Mouse (Mus musculus): ENCODE measurements around the gene Mtmr3. TPM values are rescaled to one million over a fixed set of nuclear protein-coding genes. Genes with fewer than 3 reads are reported as not detected.

The Mtmr3 gene
- total and polyA plus RNA-seq, 3 experiments, result 31.7 to 46.3 (median 32.5) TPM

DNA sequence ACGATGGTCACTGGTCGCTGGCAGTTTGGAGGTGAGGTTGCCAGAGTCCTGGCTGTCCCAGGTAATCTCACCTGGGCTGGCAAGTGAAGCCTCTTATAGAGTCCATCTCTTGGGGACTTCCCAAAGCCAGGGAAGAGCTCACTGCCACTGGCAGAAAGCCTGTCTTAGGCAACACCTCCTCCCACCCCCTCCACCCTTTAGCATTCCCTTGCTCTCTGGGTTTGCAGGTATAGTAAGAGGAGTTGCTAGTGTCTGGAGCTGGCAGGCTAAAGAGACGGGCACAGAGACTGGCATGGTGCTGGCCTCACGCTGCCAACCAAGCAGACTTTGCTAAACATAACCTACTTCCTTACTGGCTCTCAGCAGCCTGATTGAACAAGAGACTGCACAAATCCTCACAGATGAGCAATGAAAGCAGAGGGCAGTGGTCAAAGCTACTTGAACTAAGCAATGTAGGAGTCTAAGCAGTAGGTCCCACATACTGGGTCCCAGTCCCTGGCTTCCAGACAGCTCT, 118.4 kb downstream of the Mtmr3 start:
- H3K27me3 ChIP-seq (replicated peaks), result no peaks in the 10 kb centered on the region
- peaks cover 17 to 22% of the 10 kb centered on the region in 2 experiments for H3K36me3 ChIP-seq (replicated peaks in 1 of 2; ENCODE audit: control insufficient read depth in 1 of 2, insufficient read depth in 1 of 2, low read length in 1 of 2)
- no peak for DNase-seq (ENCODE audit: extremely low read depth)
- no peak for TF ChIP-seq ETS1 (conservative IDR thresholded peaks at IDR 0.05; ENCODE audit: low read depth, low read length)
- no peak for TF ChIP-seq ZC3H11A (IDR thresholded peaks at IDR 0.05; ENCODE audit: low read depth, low read length)
- TF ChIP-seq PAX5 (IDR thresholded peaks at IDR 0.05; ENCODE audit: low read length), result no peak
- no peak overlapping the region for H3K4me2 ChIP-seq (ENCODE audit: insufficient read depth, low read depth, poor library complexity, severe bottlenecking)
- no peak overlapping the region for H3K27ac ChIP-seq (ENCODE audit: insufficient read depth, low read depth)
- H3K9ac ChIP-seq (ENCODE audit: insufficient read depth, low read depth), result no peak overlapping the region
- dilution Hi-C loops (cut with MboI; ENCODE audit: extremely low pct_ligation_motif_present, extremely low pct_unique_long_range_greater_than_20kb, low sequenced_read_pairs) (no loop called here), in situ Hi-C loops (cut with MboI; ENCODE audit: low pct_ligation_motif_present, low pct_unique_long_range_greater_than_20kb, low sequenced_read_pairs) (no loop called here)
- H3K4me3 ChIP-seq (replicated peaks in 1 of 3; ENCODE audit: low read depth in 2 of 3, low read length in 2 of 3, poor library complexity in 1 of 3), result no peak overlapping the region
- no peaks in the 10 kb centered on the region for H3K9me3 ChIP-seq (replicated peaks; ENCODE audit: low read length)
- H3K4me1 ChIP-seq (ENCODE audit: control insufficient read depth in 1 of 2, insufficient read depth in 2 of 2), result peaks cover 0 to 4% of the 10 kb centered on the region in 2 experiments; a peak in 2 of 4 replicates
- no peaks in the 10 kb centered on the region for H3K79me2 ChIP-seq (replicated peaks; ENCODE audit: control insufficient read depth, extremely low read depth, insufficient read depth, poor library complexity, severe bottlenecking)

DNA sequence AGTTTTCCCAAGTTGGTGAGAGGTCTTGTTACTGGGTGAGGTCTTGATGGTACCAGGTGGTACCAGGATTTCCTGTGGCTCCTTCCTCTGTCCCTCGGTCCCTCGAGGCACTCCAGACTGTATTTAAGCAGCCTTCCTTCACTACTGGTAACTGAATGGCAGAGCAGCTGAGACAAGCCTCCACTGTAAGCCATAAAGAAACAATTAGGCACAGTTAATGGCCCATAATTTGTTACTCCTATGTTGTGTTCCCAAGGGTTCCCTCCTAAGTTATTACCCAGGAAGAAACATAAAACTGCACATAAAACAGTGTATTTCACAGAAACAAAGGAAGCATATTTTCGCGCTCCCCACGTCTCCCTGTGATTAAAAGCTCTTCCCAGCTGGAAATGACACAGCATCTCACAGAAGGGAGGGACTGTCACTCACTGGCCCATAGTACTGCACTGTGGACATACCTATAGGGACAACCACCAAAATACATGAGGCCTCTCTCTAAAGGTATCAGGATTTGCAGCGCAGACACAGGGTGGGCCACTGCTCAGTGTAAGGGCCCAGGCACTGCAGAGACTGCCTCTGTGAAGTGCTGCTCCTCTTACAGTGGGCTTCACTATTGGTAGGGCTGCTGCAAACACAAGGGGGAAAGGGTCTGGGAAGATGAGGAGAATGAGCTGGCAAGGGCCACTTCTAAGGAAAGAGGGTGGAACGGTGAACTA, 122.0 kb downstream of the Mtmr3 start:
- DNase-seq (ENCODE audit: extremely low read depth), result no peak
- peaks cover 2% of the 10 kb centered on the region for H3K9me3 ChIP-seq (replicated peaks; ENCODE audit: low read length)
- no peak overlapping the region for H3K4me2 ChIP-seq (ENCODE audit: insufficient read depth, low read depth, poor library complexity, severe bottlenecking)
- H3K36me3 ChIP-seq (replicated peaks in 1 of 2; ENCODE audit: control insufficient read depth in 1 of 2, insufficient read depth in 1 of 2, low read length in 1 of 2), result peaks cover 0 to 2% of the 10 kb centered on the region in 2 experiments
- dilution Hi-C loops (cut with MboI; ENCODE audit: extremely low pct_ligation_motif_present, extremely low pct_unique_long_range_greater_than_20kb, low sequenced_read_pairs), result no loop called here
- H3K27me3 ChIP-seq (replicated peaks), result no peaks in the 10 kb centered on the region
- in situ Hi-C loops (cut with MboI; ENCODE audit: low pct_ligation_motif_present, low pct_unique_long_range_greater_than_20kb, low sequenced_read_pairs), result loop anchor here (5.0 kb wide), 1 partner anchor 1695 kb away; no protein-coding TSS in a partner anchor
- H3K27ac ChIP-seq (ENCODE audit: insufficient read depth, low read depth), result no peak overlapping the region
- H3K4me1 ChIP-seq (ENCODE audit: control insufficient read depth in 1 of 2, insufficient read depth in 2 of 2), result peaks cover 0 to 7% of the 10 kb centered on the region in 2 experiments; a peak in 2 of 4 replicates
- TF ChIP-seq ETS1 (conservative IDR thresholded peaks at IDR 0.05; ENCODE audit: low read depth, low read length) (no peak), CHD1 (IDR thresholded peaks at IDR 0.05; ENCODE audit: low read depth, low read length) (no peak), POLR2AphosphoS2 (IDR thresholded peaks at IDR 0.05; ENCODE audit: low read depth, low read length) (no peak), USF2 (conservative IDR thresholded peaks at IDR 0.05; ENCODE audit: low read depth, low read length) (no peak), MAX (IDR thresholded peaks at IDR 0.05; ENCODE audit: low read length) (no peak), RAD21 (IDR thresholded peaks at IDR 0.05; ENCODE audit: low read depth, low read length) (no peak), NRF1 (IDR thresholded peaks at IDR 0.05; ENCODE audit: low read depth, low read length) (no peak), MAFK (IDR thresholded peaks at IDR 0.05; ENCODE audit: insufficient replicate concordance, low read length) (no peak), TCF12 (IDR thresholded peaks at IDR 0.05; ENCODE audit: low read depth, low read length) (no peak), GABPA (IDR thresholded peaks at IDR 0.05; ENCODE audit: insufficient replicate concordance, low read depth, low read length) (no peak), SMC3 (IDR thresholded peaks at IDR 0.05; ENCODE audit: low read depth, low read length) (no peak), ZC3H11A (IDR thresholded peaks at IDR 0.05; ENCODE audit: low read depth, low read length) (no peak)
- H3K9ac ChIP-seq (ENCODE audit: insufficient read depth, low read depth), result no peak overlapping the region
- no peaks in the 10 kb centered on the region for H3K79me2 ChIP-seq (replicated peaks; ENCODE audit: control insufficient read depth, extremely low read depth, insufficient read depth, poor library complexity, severe bottlenecking)
- H3K4me3 ChIP-seq (replicated peaks in 1 of 3; ENCODE audit: low read depth in 2 of 3, low read length in 2 of 3, poor library complexity in 1 of 3), result no peak overlapping the region

Measured in CH12.LX (cell line).